Mouse (Mus musculus): ENCODE data around the gene Qtrt1. TPM values are rescaled to one million over a fixed set of nuclear protein-coding genes. Genes with fewer than 3 reads are reported as not detected.
"Not testable (repeated sequence)": the region's sequence is repeated elsewhere in the genome, so short reads cannot be mapped to it uniquely, and the experiment has no call there.

The Qtrt1 gene
- total RNA-seq, 2 experiments from 2014 or later, result 5.4 to 9.8 TPM

DNA sequence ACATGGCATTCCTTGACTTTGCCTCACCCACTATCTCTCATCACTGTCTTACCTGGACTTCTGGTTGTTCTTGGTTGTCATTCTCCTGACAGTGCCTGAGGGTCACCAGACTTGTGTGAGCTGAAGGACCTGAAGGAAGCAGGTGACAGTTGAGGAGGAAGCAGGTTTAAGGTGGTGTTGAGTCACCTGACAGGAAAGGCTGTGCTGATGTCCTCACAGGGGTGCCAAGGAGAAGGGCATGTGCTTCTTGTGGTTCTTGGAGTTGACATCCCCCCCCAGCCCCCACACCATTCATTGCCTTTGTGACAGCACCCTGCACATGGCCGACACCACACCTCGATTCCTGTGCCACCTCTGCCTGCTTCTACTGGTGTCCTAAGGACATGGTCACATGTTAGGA is 36.1 kb downstream of the Qtrt1 start:
- peak; percentile 71 for ATAC-seq (ENCODE audit: poor library complexity, severe bottlenecking)

DNA sequence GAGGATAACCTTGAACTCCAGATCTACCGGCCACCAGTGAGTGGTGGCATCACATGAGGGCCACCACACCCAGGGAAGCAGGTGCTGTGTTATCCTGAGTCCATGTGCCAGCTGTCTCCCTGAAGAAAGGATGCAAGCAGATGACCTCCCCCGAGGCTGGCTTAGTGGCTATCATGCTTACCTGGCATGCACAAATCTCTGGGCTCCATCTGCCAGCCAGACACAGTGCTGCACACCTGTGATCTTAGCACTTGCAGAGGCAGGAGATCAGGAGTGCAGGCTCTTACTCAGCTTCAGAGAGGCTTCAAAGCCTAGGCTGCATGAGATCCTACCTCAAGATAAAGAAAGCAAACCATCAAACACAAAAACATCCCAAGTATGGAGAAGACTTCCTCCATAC is 38.1 kb downstream of the Qtrt1 start:
- ATAC-seq (ENCODE audit: poor library complexity, severe bottlenecking), result no peak

DNA sequence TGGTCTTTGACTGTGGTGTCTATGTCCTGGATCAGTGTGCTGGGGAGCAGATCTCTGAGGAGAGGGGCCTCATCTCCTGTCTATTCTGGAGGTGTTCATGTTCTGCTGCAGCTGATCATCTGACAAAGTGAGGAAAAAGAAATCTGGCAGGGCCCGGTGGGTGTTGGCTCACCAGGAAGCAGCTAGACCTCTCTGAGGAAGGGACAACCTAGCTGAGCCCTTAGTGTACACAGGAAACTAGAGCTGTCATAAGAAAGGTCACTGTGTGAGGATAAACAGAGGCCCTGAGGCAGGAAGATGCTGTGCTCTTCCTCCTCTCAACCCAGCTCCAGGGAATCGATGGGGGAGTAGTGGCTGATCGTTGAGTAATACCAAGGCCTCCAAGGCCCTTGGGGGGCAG is 38.6 kb downstream of the Qtrt1 start:
- ATAC-seq (ENCODE audit: poor library complexity, severe bottlenecking), result no peak

DNA sequence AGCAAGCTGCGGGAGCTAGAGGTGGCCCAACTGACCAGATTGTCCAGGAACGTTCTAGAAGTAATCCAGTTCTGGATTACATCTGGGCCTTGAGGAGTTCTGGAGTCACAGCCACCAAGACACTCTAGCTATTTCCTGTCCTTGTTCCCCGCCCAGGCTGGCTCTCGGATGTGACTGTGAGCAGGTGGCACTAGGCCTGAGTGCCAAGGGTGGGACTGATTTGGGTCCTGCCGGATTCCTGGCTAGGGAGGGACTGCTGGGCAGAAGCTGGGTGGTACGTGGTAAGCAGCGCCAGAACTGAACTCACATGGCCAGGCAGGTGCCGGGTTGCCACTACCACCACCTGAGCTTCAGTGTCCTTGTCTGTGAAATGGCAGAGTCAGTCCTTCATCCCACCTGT is 39.8 kb downstream of the Qtrt1 start:
- ATAC-seq (ENCODE audit: poor library complexity, severe bottlenecking), result no peak

DNA sequence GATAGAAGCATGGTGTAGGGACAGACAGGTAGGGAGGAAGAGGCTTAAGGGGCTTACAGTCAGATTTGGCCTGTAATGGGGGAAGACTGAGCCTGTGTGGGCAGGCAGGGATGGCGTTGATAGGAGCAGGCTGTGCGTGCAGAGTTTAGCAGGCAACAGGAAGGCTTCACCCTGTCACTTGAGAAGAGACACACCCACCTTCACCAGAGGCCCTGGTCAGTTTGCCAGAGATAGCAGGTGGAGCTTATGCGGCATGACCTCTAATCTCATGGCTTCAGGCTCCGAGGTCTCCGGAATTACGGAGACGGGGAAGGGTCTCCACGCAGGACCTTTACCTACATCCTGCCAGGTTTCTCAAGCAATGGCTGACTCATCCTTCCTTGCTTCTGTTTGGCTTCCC is 40.2 kb downstream of the Qtrt1 start:
- no peak for ATAC-seq (ENCODE audit: poor library complexity, severe bottlenecking)

DNA sequence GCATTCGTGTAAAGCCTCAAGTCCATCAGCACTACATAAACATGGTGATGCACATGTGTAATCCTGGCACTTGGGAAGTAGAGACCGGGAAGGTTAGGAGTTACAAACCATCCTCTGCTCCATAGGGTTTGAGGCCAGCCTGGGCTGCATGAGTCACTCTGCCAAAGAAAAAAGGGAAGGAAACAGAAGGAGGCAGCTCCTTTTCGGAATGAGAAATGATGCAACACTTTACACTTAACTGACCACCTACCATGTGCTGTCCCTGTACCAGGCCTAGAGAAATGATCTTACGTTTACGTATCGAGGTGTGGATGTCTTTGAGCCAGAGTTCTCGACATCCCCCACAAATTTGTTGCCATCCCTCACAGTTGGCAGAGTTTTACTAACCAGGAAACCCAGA is 41.4 kb downstream of the Qtrt1 start:
- peak; percentile 84 for ATAC-seq (ENCODE audit: poor library complexity, severe bottlenecking)

DNA sequence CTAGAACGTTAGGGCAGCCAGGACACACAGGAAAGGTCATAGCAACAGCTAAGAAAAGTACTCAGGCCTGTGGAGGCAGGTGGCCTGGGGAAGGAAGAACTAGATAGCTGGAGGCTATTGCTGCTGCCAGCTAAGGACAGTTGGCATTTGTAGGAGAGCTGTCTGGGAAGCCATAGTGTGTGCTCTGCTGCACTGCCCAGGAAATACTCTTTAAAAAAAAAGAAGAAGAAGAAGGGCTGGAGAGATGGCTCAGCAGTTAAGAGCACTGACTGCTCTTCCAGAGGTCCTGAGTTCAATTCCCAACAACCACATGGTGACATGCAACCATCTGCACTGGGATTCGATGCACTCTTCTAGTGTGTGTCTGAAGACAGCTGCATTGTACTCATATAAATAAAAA is 41.8 kb downstream of the Qtrt1 start:
- ATAC-seq (ENCODE audit: poor library complexity, severe bottlenecking), result peak; percentile 15; the same call in 1 of the 2 replicates

DNA sequence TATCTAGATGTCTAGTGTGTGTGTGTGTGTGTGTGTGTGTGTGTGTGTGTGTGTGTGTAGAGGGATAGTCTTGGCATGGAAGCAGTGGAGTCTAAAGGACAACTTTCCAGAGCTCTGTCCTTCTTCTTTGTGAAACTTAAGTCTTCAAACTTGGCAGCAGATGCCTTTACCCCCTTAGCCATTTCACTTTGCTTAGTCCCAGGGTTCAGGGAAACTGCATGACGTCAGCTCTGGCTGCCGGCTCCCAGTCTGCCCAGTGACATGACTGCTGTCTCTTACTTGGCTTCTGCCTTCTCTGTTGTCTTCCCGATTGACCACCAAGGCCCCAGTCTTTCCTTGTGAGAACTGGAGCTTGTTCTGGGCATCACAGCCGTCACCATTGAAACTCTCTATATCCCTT is 42.9 kb downstream of the Qtrt1 start:
- ATAC-seq (ENCODE audit: poor library complexity, severe bottlenecking), result no peak

DNA sequence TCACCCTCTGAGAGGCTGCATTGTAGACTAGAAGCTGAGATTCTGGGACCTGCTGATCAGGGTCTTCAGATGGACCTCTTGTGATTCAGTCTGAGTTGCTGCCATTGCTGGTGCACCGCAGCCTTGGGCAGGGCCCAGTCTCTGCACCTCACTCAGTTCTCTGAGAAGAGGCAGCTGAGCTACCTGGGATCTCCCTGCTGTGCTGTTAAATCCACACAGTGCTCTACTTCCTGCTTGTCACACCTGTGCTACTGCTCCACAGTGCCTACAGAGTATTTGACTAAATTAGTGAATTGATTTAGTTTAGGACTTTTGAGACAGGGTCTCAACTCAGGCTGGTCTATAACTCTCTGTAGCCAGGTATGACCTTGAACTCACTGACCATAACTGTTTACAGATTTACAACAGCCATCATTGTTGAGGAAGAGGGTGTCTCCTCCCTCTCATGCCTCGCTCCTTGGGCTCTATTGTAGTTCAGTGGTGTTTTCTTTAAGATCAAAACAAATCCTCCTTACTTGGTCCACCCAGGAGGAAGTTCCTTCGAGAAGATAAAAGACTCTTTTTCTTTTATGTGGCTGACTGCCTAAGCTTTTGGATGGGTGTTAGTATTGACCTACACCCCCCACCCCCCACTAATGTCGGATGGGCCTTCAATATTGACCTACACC is 43.6 kb downstream of the Qtrt1 start:
- ATAC-seq (ENCODE audit: poor library complexity, severe bottlenecking), result no peak

DNA sequence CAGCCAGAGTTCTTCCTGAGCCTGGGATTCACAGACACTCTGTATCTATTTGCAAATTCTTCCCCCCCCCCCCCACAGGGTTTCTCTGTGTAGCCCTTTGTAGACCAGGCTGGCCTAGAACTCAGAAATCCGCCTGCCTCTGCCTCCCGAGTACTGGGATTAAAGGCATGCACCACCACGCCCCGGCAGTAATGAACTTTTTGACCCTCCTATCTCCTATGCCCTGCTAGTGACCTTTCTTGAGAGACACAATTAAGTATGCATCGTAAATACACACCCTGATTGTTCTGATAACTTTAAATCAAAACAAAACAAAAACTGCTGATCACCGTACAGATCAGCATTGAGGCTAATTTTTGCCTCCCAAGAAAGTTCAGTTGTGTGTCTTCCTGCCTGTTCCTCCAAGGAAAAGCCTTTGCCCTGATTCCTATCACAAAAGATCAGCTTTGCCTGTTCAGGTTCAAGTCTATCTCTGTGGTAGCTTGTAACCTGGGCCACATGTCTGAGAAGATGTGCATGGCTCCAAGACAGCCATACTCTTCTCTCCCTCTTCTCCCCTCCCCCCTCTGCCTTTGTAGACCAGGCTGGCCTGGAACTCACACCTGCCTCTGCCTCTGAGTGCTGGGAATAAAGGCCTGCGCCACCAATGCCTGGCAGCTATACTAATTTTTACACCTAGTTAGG is 44.8 kb downstream of the Qtrt1 start:
- no peak for ATAC-seq (ENCODE audit: poor library complexity, severe bottlenecking)

DNA sequence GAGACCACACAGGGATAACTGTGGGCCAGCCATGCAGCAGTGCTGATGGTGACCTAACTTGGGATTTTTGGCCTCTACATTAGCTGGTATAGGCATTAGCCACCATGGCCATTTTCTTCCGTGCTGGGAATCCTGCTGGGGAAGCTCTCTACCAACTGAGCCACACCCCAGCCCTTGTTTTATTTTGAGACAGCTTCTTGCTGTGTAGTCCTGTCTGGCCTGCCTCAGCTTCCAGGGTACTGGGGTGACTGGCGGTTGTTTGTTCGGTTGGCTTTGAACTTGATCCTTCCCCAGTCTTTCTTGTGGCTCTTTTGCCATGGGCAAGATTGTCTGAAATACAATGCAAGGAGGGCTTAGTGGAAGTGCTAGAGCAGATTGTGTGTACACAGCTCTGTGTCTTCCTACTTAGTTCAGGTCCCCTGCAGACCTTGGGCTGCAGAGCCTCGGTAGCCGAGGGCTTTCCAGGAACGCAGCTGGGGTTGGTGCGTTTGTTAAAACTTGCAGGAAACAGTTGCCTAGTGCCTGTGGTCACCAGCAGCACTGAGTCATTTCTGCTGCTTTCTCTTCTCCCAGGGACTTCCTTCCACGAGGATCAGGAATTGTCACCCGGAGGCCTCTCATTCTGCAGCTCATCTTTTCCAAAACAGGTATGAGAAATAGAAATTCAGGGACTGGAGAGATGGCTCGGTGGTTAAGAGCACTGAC is 45.4 kb downstream of the Qtrt1 start:
- ATAC-seq (ENCODE audit: poor library complexity, severe bottlenecking), result no peak

DNA sequence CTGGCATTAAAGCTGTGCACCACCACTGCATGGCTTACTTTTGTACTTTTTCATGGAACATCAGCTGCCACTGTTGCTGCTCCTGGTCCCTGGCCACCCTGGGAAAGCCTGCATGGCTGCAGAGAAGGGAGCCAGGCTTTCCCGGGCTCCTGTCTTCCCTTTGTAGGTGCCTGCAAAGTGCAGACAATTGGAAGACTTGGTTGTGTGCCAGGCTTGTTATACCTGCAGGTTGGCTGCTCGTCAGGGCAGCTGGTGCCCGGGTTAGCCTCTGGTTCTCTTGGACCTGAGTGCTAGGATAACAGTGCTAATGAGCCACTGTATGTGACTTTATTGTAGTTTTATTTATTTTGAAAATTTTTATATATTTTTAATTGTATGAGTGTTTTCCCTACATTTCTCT is 47.2 kb downstream of the Qtrt1 start:
- no peak for ATAC-seq (ENCODE audit: poor library complexity, severe bottlenecking)

DNA sequence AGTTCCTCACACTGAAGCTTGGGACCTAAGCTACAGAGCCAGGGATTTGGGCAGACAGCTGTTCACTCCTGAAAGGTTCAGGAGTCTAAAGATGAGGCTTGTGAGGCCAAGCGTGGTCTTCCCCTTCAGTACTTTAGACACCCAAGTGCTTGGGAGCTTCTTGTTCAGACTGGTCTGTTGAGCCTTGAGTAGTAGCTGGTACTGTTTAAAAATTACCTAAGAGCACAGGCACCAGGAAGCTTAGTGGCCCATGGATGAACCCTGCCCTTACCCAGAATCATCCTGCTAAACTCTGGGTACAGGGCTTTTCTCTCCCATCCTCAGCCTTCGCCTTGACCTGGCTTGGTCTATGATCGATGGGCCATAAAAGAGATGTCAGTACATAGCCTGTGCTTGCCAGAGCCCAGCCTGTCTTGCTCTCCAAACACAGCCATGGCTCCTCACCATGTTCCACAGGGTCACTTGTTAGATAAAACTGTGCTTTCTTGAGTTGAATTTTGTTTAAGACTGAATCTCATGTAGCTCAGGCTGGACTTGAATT is 48.8 kb downstream of the Qtrt1 start:
- no peak for ATAC-seq (ENCODE audit: poor library complexity, severe bottlenecking)

DNA sequence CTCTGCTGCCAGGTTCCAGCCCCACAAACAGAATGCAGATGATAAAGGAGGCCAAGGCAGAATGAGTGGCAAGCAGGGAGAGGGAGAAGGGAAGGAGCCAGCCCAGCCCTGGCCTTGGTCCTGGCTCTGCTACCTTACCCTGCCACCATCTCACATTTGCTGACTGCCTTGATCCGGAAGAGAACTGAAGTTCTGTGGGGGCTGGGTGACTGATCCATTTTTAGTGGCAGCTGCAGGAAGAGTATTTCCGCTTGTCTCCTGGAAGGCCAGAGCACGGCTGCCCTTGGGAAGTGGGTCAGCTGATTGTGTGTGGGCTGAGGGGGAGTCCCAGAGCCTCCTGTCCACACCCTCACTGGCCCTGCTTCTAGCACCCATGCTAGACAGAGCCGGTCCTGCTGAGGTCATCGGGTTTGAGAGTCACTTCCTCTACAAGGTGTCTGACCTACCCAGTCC is 51.5 kb downstream of the Qtrt1 start:
- peak; percentile 92 for ATAC-seq (ENCODE audit: poor library complexity, severe bottlenecking)

DNA sequence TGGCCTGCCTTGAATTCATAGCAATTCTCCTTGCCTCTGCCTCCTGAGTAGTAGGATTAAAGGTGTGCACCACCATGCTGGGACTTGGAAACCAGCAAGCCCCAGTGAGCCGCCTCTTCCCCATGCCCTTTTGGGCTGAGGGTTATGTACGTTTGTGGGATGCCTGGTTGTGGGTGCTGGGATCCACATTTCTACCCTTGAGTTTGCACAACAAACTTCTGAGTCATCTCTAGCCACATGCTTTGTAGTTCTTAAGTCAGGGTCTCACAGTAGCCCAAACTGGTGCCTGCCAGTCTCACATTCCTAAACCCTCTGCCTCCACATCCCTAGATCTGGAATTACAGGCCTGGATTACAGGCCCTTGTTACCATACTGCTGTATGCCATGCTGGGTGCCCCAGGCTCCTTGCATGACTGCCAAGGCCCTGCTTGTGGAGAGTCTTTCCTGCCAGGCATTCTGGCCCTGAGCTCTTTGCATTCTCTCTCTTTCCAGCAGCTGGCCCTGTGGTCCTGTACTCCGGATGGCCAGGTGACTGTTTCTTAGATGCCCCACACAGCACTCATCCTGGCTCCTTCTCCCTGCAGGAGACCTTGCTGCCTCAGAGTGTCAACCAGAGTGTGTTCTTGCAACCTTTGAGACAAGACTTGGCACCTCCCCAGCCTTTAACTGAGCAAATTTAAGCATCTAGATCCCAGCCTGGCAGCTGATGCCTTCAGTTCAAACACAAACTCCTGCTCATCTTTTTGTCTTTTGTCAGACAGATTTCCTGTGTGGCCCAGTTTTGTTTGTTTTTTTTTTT is 52.3 kb downstream of the Qtrt1 start:
- ATAC-seq (ENCODE audit: poor library complexity, severe bottlenecking), result no peak

DNA sequence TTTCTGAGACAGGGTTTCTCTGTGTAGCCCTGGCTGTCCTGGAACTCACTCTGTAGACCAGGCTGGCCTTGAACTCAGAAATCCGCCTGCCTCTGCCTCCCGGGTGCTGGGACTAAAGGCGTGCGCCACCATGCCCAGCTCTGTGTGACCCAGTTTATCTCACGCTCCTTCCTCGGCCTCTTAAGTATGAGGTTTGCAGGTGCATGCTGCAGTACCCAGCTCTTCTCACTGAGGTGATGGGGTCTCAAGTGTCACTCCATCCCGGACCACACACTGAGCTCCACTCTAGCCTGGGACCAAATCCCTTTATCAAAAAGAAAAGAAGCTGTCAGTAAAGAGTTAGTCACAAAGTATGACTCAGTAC is 52.9 kb downstream of the Qtrt1 start:
- ATAC-seq (ENCODE audit: poor library complexity, severe bottlenecking), result not testable (repeated sequence)

DNA sequence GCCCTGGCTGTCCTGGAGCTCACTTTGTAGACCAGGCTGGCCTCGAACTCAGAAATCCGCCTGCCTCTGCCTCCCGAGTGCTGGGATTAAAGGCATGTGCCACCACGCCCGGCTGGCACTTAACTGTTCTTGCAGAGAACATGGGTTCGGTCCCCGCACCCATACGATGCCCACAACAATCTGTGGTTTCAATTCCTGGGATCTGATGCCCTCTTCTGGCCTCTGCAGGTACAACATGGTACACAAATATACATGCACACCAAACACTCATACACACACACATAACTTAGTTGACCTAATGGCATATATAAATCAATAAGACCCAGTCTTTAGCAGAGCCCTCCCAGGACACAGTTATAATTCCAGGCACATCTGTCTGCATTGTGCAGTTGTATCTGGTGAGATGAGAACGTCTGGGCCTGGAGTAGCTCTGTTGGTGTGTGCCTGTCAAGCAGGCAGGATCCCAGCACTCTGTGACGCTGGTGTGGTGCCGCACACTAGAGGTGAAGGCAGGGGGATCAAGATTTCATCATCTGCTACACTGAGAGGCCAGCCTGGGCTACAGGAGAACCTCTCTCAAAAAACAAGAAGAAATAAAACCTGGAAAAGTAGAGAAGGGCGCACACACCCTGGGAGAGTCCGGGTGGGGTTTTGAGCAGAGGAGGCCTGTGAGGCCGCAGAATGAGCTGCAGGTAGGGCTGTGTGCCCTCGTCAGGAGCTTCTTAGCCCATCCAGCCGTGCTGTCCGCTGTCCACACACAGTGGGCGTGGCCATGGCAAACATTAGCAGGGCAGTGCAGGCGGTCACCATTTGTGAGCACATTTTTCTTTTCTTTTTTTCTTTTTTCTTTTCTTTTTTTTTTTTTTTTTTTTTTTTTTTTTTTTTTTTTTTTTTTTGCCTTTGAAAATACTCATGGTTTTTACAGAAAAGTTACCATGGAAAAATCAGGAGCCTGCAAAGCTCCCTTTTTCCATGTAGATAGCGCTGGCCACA is 57.7 kb downstream of the Qtrt1 start:
- ATAC-seq (ENCODE audit: poor library complexity, severe bottlenecking), result peak; percentile 77

Measured in megakaryocyte, adult 5-6 weeks (primary cell).